Mouse (Mus musculus) embryonic fibroblast, embryonic 13.5 days (primary cell): ENCODE data around the gene Ddx19b.

ENCODE experiments used
- CTCF ChIP-seq: IDR thresholded peaks from 2 replicates; pipeline ENCODE4 v1.5.1; 2011; ENCODE audit warnings: mild to moderate bottlenecking, control low read depth, low read length, moderate library complexity, borderline replicate concordance; ENCODE audit not compliant: insufficient read depth
- POLR2A ChIP-seq: IDR thresholded peaks from 2 replicates; pipeline ENCODE4 v1.6.1; 2011; ENCODE audit warnings: low read depth, mild to moderate bottlenecking, control low read depth, low read length, moderate library complexity

GRCm38 (mm10) chr8:110965594-110965993 is 66.0 kb downstream of the Ddx19b start:
- TF ChIP-seq POLR2A: no peak
- TF ChIP-seq CTCF: no peak
